Mouse (Mus musculus): ENCODE measurements around the gene Ksr1. TPM values are rescaled to one million over a fixed set of nuclear protein-coding genes. Genes with fewer than 3 reads are reported as not detected.

Ksr1 gene
- total and polyA plus RNA-seq, 3 experiments = 5.1 to 7.0 (median 6.7) TPM

GRCm38 (mm10) chr11:79048906-79049305, 97.3 kb downstream of the Ksr1 start:
- Histone ChIP-seq H3K4me3 (no peak overlapping the region), H3K27ac (no peak overlapping the region), H3K36me3 (ENCODE audit: control insufficient read depth, insufficient read depth, low read length) (no peaks in the 10 kb centered on the region), H3K79me2 (replicated peaks; ENCODE audit: control insufficient read depth, insufficient read depth, low read length) (no peaks in the 10 kb centered on the region), H3K27me3 (ENCODE audit: control insufficient read depth, insufficient read depth, low read length) (no peaks in the 10 kb centered on the region), H3K9ac (ENCODE audit: low read depth, low read length) (no peak overlapping the region), H3K4me1 (ENCODE audit: control insufficient read depth, insufficient read depth, low read length) (peaks cover 8% of the 10 kb centered on the region; the same call in 1 of the 2 replicates)
- DNase-seq = no peak
- 88% methylated on average over 4 of the region's 4 CpGs for WGBS
- peak; percentile 49 for TF ChIP-seq CTCF (IDR thresholded peaks at IDR 0.05)
- TF ChIP-seq POLR2A (IDR thresholded peaks at IDR 0.05; ENCODE audit: insufficient read depth, low read depth, low read length) = no peak
- no peak for TF ChIP-seq EP300 (IDR thresholded peaks at IDR 0.05; ENCODE audit: insufficient read depth, low read depth, low read length)
- intact Hi-C loops (cut with DNase I) = no loop called here

GRCm38 (mm10) chr11:79047180-79047727, 99.0 kb downstream of the Ksr1 start:
- Histone ChIP-seq H3K36me3 (ENCODE audit: control insufficient read depth, insufficient read depth, low read length) (no peaks in the 10 kb centered on the region), H3K27me3 (ENCODE audit: control insufficient read depth, insufficient read depth, low read length) (no peaks in the 10 kb centered on the region), H3K9ac (ENCODE audit: low read depth, low read length) (no peak overlapping the region), H3K27ac (peak overlapping the region; percentile 59), H3K4me1 (ENCODE audit: control insufficient read depth, insufficient read depth, low read length) (peaks cover 8% of the 10 kb centered on the region; the same call in 1 of the 2 replicates), H3K79me2 (replicated peaks; ENCODE audit: control insufficient read depth, insufficient read depth, low read length) (no peaks in the 10 kb centered on the region), H3K4me3 (no peak overlapping the region)
- DNase-seq = no peak
- WGBS = 59% methylated on average over 11 of the region's 11 CpGs
- intact Hi-C loops (cut with DNase I) = no loop called here
- TF ChIP-seq POLR2A (IDR thresholded peaks at IDR 0.05; ENCODE audit: insufficient read depth, low read depth, low read length) = no peak
- no peak for TF ChIP-seq CTCF (IDR thresholded peaks at IDR 0.05)
- no peak for TF ChIP-seq EP300 (IDR thresholded peaks at IDR 0.05; ENCODE audit: insufficient read depth, low read depth, low read length)

DNA sequence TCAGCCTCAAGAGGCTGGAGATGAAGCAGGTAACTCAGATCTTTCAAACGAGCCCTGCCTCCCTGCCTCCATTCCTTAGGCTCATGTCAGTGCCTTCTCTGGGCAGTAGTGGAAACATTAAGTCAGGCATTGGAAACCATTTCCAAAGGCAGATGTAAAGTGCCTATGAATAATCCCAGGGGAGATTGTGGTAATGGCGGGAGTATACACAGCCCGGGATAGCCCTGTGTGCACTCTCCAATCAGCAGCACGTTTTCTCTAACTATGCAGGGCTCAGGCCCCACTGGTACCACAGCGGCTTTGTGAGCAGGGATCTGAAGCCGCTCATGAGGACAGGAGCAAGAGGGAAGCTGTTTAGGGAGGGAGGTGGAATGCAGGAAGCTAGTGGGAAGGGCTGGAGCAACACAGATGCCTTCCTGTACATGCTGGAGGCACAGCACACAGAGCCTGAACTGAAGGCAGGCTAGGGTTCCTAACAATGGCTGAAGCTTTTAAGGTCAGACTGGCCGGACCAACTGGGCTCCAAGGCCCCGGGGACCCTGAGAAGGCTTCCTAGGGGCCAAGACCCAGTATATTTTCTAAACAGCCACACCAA, 99.5 kb downstream of the Ksr1 start:
- H3K4me3 ChIP-seq = no peak overlapping the region
- DNase-seq = no peak
- 45% methylated on average over 8 of the region's 8 CpGs for WGBS
- no peaks in the 10 kb centered on the region for H3K27me3 ChIP-seq (ENCODE audit: control insufficient read depth, insufficient read depth, low read length)
- intact Hi-C loops (cut with DNase I) = no loop called here
- peaks cover 8% of the 10 kb centered on the region; the same call in 1 of the 2 replicates for H3K4me1 ChIP-seq (ENCODE audit: control insufficient read depth, insufficient read depth, low read length)
- no peaks in the 10 kb centered on the region for H3K79me2 ChIP-seq (replicated peaks; ENCODE audit: control insufficient read depth, insufficient read depth, low read length)
- H3K36me3 ChIP-seq (ENCODE audit: control insufficient read depth, insufficient read depth, low read length) = no peaks in the 10 kb centered on the region
- TF ChIP-seq CTCF (IDR thresholded peaks at IDR 0.05) = no peak
- no peak for TF ChIP-seq POLR2A (IDR thresholded peaks at IDR 0.05; ENCODE audit: insufficient read depth, low read depth, low read length)
- no peak for TF ChIP-seq EP300 (IDR thresholded peaks at IDR 0.05; ENCODE audit: insufficient read depth, low read depth, low read length)
- H3K9ac ChIP-seq (ENCODE audit: low read depth, low read length) = no peak overlapping the region
- H3K27ac ChIP-seq = peak overlapping the region; percentile 59

- intact Hi-C loops (cut with DNase I) = no loop called here
- Histone ChIP-seq H3K36me3 (ENCODE audit: control insufficient read depth, insufficient read depth, low read length) (no peaks in the 10 kb centered on the region), H3K9ac (ENCODE audit: low read depth, low read length) (no peak overlapping the region), H3K27me3 (ENCODE audit: control insufficient read depth, insufficient read depth, low read length) (no peaks in the 10 kb centered on the region), H3K79me2 (replicated peaks; ENCODE audit: control insufficient read depth, insufficient read depth, low read length) (no peaks in the 10 kb centered on the region), H3K4me1 (ENCODE audit: control insufficient read depth, insufficient read depth, low read length) (peaks cover 6% of the 10 kb centered on the region; the same call in 1 of the 2 replicates), H3K27ac (no peak overlapping the region), H3K4me3 (no peak overlapping the region)
- TF ChIP-seq EP300 (IDR thresholded peaks at IDR 0.05; ENCODE audit: insufficient read depth, low read depth, low read length) = no peak
- no peak for TF ChIP-seq CTCF (IDR thresholded peaks at IDR 0.05)
- TF ChIP-seq POLR2A (IDR thresholded peaks at IDR 0.05; ENCODE audit: insufficient read depth, low read depth, low read length) = no peak
- DNase-seq = no peak
- WGBS = 86% methylated on average over 9 of the region's 9 CpGs
Observed at GRCm38 (mm10) chr11:79045231-79045630, 101.0 kb downstream of the Ksr1 start.

DNA sequence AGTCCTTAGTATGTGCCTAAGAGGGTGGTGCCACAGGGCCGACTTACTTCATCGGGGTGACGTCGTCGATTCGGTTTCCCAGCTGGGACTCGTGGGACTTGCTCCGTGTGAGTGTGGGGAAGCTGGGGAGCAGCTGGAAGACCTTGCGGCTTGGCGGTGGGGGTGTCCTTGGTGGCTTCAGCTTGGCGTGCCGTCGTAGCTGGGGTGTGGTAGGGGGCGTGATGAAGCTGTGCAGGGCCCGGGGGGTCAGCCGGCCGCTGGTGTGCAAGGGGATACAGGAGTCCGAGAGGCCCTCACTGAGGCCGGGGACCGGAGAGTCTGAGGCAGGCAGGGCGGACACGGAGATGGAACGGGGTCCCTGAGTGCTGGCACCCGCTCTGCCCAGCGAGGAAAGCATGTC, 101.4 kb downstream of the Ksr1 start:
- DNase-seq = peak in 1 of 2 experiments; percentile 34
- Histone ChIP-seq H3K36me3 (ENCODE audit: control insufficient read depth, insufficient read depth, low read length) (no peaks in the 10 kb centered on the region), H3K79me2 (replicated peaks; ENCODE audit: control insufficient read depth, insufficient read depth, low read length) (no peaks in the 10 kb centered on the region), H3K4me3 (no peak overlapping the region), H3K9ac (ENCODE audit: low read depth, low read length) (no peak overlapping the region), H3K27ac (no peak overlapping the region), H3K4me1 (ENCODE audit: control insufficient read depth, insufficient read depth, low read length) (peaks cover 6% of the 10 kb centered on the region; the same call in 1 of the 2 replicates), H3K27me3 (ENCODE audit: control insufficient read depth, insufficient read depth, low read length) (no peaks in the 10 kb centered on the region)
- intact Hi-C loops (cut with DNase I) = no loop called here
- 91% methylated on average over 25 of the region's 25 CpGs for WGBS
- TF ChIP-seq EP300 (IDR thresholded peaks at IDR 0.05; ENCODE audit: insufficient read depth, low read depth, low read length) (no peak), POLR2A (IDR thresholded peaks at IDR 0.05; ENCODE audit: insufficient read depth, low read depth, low read length) (no peak), CTCF (IDR thresholded peaks at IDR 0.05) (no peak)

DNA sequence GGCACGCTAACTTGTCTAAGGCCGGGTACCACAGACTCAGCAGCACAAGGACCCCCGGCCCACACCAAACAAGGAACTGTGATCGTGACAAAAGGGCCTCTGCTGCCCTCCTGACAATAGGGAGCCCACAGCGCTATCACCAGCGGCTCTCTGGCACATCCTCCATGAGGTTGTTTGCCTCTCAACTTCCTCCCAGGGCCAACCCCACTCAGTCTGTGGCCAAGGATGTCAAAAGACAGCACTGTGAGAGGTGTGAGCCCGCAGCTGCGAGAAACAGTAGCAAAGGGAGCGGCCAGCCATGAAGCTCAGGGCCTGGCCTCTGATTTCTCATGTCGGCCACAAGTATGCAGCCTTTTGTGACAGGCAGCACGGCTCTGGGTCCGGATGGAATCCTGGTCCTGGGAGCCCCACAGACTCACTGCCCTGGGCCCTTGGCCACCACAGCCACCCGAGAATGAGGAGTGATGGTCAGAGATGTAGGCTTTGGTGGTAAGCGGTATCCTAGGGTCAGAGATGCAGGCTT, 104.2 kb downstream of the Ksr1 start:
- Histone ChIP-seq H3K36me3 (ENCODE audit: control insufficient read depth, insufficient read depth, low read length) (no peaks in the 10 kb centered on the region), H3K27me3 (ENCODE audit: control insufficient read depth, insufficient read depth, low read length) (no peaks in the 10 kb centered on the region), H3K4me1 (ENCODE audit: control insufficient read depth, insufficient read depth, low read length) (peaks cover 6% of the 10 kb centered on the region), H3K79me2 (replicated peaks; ENCODE audit: control insufficient read depth, insufficient read depth, low read length) (no peaks in the 10 kb centered on the region), H3K27ac (no peak overlapping the region), H3K4me3 (no peak overlapping the region), H3K9ac (ENCODE audit: low read depth, low read length) (no peak overlapping the region)
- intact Hi-C loops (cut with DNase I) = no loop called here
- TF ChIP-seq EP300 (IDR thresholded peaks at IDR 0.05; ENCODE audit: insufficient read depth, low read depth, low read length) = no peak
- no peak for TF ChIP-seq CTCF (IDR thresholded peaks at IDR 0.05)
- no peak for TF ChIP-seq POLR2A (IDR thresholded peaks at IDR 0.05; ENCODE audit: insufficient read depth, low read depth, low read length)
- DNase-seq = no peak
- 89% methylated on average over 14 of the region's 14 CpGs for WGBS

Data from heart, adult 2 months (tissue).